Mouse (Mus musculus) spleen, adult 18-20 months (tissue): ENCODE measurements around the gene Ybx3.

ENCODE experiments used
- DNase-seq, 2 experiments: peaks; one replicate each; pipeline ENCODE4 v3.0.0; 2022; ENCODE audit warnings: mixed read lengths in 2 of 2

The Ybx3 gene

DNA sequence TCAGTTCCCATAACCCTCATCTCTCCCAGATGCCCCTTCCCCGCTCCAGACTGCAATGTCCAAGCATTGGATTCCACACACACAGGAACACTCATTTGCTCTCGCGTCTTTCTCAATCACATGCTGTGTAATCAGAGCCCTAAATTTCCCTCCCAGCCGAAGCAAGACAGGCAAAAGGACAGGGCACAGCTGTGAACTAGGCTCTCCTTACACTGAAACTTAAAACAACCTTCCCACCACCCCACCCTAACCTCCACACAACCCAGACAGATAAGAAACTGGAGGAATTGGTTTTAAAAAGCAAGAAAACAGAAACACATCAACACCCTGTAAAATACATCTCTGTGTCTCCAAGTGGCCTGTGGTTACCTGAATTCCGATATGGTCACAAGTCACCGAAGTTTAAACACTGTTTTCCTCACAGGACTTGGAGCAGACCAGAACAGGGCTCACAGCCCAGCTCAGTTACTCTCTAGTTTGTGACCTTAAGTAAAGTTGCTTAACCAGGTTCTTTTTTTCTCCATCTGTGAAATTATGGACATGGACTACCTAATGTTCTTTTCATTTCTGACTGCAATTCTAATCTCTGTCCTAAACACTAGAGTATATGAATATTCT, 4.5 kb downstream of the Ybx3 start:
- no peak for DNase-seq

DNA sequence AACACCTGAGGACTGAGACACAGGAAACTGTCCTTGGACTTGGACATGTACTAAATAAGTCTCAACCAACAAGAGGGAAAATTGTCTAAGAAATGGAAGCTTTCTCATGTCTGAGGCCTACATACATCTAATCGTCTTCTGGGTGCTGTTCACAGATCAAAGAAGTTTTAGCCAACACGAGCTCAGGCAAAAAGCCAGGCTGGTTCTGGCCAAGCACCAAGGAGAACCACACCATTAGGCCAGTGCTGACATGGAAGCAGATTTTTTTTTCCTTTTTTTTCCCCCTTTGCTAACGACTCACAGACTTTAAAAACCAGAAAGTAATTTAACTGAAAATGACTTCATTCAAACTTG, 5.3 kb downstream of the Ybx3 start:
- DNase-seq: no peak

GRCm38 (mm10) chr6:131382232-131382983, 5.9 kb downstream of the Ybx3 start:
- DNase-seq: no peak

GRCm38 (mm10) chr6:131378858-131379428, 9.3 kb downstream of the Ybx3 start:
- no peak for DNase-seq

- DNase-seq: no peak
Observed at GRCm38 (mm10) chr6:131377378-131377777, 10.9 kb downstream of the Ybx3 start.

GRCm38 (mm10) chr6:131374594-131375340, 13.5 kb downstream of the Ybx3 start:
- no peak for DNase-seq

DNA sequence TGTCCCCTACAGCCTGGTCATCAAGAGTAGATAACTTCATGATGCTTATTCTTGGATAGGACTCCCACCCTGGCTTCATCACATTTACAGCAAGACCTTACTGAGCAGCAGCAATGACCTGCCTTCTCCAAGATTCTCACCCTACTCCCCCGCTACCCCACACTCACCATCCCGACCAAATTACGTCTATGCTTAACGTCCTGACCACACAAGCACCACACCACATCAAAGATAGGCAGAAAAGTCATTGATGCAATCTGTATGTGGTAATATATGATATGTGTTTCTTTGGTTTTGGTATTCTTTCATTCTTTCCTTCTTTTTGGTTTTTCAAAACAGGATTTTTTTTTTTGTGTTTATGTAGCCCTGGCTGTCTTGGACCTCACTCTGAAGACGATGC, 15.1 kb downstream of the Ybx3 start:
- DNase-seq: no peak

GRCm38 (mm10) chr6:131370767-131371166, 17.5 kb downstream of the Ybx3 start:
- DNase-seq: no peak

DNA sequence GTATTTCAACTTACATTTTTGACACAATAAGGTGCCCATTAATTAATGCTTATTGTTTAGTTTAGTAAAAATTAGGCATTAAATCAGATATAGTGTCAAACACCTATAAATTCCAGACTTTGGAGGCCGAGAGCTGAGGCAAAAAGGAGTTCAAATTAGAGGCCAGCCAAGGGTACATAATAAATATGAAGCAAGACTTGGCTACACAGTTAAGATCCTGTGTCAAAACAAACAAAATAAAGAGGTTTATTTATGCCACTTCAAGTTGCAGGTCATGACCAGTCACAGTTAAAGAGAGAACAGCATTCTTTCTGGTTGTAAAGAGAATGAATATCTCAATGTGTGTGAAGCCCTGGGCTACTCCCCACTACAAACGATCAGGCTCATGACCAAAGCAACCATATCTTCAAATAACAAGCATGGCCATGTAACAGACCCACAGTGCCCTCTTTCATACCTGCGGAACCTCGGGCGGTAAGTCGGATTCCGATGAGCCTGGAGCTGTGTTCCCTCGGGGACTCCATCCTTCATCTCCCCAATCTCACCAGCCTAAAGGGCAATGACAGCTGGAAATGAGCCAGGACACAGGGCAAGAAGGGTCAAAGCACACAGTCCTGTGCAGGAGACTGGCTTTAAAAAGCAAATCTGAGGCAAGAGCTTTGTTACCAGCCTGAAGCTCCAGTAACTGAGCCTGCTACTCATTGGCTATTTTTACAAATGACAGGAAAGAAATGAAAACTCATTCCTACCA, 18.2 kb downstream of the Ybx3 start:
- DNase-seq: no peak

DNA sequence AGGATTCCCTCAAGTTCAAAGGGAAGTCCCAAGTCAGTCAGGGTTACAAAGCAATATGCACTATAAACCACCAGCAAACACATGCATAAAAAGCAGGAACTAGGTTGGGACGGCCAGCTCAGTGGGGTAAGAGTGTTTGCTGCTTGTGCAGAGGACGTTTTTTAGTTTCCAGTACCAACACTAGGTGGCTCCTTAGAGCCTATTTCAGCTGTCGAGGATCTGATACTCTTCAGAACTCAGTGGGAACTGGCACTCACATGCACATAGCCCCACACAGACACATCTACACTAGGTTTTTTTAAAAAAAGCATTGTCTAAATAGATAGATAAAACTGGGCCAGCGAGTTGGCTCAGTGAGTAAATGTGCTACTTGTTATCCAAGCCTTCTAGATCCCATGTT, 21.2 kb downstream of the Ybx3 start:
- DNase-seq: no peak

DNA sequence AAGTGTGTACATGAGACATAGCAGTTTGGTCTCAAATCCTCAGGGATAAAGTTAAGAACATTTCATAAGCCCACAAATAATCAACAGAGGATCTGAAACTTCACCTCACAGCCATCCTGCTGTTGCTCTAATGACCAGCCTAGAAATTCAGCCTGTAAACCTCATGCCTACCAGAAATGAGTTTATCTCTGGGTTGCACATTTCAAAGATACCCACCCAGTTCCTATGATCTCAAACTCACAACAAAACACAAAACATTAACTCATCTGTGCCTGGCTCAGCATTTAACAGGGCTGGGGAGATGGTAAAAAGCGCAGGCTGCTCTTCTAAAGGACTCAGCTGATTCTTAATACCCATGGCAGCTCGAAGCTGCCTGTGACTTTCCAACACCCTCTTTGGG, 23.9 kb downstream of the Ybx3 start:
- DNase-seq: no peak

DNA sequence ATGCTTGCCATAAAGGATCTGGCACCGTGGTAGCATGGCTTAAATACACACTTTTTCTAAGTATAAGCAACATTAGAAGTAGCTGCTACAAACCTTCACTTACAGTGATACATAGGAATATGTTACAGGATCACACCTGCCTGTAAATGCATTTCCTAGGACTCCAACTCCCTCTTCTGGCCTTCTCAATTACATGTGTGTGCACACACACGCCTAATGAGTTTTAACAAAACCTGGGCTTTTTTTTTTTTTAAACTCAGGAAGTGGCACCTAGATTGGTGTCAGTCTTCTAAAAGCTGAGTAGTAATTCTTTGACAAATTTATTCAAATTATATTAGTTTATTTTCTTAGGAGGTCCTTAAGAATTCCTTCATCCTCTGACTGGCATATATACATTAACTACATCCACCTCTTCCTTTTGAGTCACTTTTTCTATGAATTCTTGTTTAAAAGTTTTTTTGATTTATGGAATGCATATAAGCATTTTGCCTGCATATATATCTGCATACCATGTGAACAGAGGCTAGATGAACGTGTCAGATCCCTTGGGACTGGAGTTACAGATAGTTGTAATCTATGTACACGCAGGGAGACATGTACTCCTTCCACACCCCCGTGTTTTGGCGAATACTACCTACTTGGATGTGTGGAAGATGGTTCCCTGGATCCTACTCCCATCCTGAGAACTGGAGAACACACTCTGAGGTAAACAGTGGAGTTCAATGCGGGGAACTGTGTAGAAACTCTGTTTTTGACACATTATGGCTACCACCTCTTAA, 25.1 kb downstream of the Ybx3 start:
- no peak for DNase-seq

DNA sequence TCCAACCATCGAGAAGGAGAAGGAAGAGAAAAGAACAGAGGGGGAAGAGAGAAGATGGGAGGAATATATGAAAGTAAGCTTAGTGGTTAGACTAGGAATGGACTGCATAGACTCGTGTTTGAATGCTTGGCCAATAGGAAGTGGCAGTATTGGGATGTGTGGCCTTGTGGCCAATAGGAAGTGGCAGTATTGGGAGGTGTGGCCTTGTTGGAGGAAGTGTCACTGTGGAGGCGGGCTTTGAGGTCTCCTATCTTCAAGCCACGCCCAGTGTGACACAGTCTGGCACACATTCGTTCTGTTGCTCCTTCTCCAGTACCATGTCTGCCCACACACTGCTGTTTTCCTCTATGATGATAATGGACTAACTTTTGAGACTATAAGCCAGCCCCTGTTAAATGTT, 27.6 kb downstream of the Ybx3 start:
- DNase-seq: no peak

GRCm38 (mm10) chr6:131359543-131359942, 28.7 kb downstream of the Ybx3 start:
- no peak for DNase-seq

DNA sequence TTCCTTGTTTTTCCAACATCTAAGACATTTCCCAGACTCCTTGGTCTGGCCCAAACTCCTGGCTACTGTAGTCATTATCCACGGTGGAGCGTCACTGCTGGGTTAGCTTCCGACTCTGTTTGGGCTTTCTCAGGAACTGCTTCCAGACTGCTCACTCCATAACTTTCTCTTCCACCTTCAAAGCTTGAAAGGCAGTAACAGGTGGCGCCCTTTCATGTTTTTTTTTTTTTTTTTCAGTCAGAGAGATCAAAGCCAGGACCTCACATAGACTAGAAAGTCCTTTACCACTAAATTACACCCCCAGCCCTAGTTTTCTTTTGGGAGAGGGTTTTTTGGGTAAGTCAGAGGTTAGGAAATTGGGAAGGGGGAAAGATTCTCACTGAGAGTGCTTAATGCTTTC, 33.4 kb downstream of the Ybx3 start:
- no peak for DNase-seq

DNA sequence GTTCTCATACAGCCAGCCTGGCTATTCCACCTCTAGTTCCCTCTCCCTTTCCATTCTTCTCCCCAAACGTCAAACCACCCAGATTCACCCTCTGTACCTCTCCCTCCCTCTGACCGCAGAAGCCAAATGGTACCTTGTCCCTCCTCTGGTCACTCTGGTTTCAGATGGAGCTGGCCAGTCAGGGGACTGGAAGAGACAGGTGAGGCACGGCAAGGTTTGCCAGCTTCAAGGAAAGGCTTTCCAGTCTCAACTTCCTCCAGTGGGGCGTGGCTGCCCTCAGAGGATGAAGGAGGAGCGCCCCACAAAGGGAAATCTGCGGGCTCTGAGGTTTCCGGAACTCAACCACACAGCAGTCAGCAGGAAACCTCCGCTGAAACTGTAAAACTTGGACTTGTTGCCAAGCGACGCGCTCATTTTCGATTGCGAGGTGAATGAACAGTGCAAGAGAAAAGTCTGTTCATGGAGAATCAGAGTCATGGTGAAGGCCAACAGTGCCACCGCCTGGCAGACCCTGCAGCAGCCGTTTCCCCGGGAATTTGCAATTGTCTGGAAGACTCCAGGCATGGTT, 34.8 kb downstream of the Ybx3 start, which contains the start of gene Styk1:
Gene Styk1, minus strand, starts transcription at position 246 of the 568 bp plus-strand sequence.
- peak; percentile 59 to 61 for DNase-seq

DNA sequence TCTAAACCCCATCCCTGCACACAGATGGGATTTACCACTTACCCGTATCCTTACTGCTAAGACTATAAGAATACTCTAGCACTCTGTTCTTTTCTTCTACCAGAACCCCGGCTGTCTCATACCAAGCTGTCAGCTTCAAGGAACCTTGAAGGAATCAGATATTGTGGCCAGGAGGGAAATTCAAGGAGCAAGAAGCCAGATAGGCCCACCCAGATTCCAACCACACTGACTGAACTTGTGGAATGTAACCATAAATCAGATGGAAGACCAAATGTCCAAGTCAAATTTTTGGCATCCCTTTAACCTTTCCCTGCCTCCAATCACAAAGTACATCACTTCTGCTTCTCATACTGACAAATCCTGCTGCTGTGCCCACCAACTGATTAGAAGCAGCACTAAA, 41.2 kb downstream of the Ybx3 start:
- no peak for DNase-seq

DNA sequence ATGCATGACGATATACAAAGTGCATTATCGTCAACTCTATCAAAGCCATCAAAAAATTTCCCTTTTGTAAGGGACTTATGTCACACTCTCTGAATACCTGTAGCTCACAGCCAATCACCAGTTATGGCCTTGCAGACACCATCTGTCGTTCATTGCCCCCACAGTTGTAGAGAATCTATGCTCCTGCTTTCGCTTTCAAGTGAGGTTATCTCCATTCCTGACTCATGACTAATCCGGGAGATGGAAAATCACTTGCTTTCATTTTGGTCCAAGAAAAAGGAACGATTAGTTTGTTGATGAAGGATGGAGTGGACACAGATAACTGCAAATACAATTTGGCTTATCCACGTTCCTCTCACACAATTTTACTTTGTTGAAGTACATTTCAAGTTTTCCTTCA, 43.9 kb downstream of the Ybx3 start:
- no peak for DNase-seq

DNA sequence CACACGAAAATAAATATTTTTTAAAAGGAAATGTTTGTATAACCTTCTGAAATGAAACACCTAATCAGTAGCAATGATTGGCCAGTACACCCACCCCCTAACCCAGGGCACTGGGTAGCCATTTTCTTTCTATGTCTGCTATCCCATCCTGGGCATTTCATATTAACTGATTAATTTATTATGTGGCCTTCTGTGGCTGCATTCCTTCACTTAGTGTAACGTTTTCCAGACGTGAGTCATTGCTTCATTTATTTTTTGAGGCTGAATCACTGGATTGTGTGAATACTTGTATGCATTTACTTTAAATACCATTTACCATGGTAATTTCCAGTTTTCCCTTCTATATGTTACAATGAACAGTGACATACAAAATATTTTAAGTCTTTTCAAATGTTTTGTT, 48.2 kb downstream of the Ybx3 start:
- DNase-seq: no peak

DNA sequence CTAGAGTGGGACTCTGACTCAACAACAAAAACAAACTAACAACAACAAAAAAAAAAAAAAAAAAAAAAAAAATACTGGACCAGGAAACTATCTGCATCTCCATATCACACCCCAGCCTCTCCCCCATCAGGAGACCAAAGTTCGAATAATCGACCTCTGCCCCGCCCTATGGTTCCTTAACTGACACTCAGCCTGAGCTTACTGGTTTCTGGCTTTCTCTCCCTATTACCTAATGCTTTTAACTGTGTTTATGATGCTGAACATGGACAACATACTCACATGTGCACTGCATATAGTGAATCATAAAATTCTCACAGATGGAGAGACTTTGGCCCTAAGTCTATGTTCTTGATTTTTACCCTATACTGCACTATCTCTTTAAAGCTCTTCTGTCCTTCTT, 49.0 kb downstream of the Ybx3 start:
- no peak for DNase-seq

DNA sequence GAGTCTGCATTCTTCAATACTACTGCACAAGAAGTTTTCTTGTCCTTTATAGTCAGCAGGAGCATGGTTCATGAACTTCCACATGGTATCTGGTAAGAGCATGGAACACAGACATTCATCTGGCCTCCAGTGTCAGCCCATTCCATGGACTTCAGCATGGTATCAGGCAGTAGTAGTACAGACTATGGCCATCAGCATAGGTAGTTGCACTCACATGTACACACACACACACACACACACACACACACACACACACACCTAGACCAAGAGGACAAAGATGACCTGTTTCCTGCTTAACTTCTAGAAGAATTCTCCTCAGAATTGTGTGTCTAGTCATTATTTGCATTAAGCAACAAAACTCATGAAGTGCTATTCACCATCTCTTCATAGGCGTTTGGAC, 49.5 kb downstream of the Ybx3 start:
- DNase-seq: no peak

DNA sequence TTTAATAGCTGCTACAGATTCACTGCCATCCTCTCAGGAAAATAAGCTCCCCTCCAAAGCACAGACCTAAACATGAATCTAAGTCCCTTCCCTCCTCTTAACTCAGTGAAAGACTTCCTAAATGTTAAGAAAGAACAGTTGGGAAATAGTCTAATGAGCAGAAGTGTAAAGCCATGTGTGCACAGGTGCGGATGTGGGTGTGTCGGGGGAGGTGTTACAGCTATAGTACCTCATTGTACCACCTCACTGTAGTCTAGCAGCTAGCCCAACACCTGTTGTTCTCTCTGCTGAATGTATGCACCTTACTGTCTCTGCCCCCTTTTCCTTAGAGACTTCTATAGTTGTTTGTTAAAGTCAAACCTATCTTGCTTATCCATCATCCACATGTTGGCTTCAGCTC, 61.2 kb downstream of the Ybx3 start:
- no peak for DNase-seq
